26 mouse cellular contexts compared by ENCODE assay signal in genomic region chrX:139482083-139482482, GRCm38 (mm10). TPM values are rescaled to one million over a fixed set of nuclear protein-coding genes. Genes with fewer than 3 reads are reported as not detected.
DNase-seq lines count a peak whose midpoint lies in the region; ATAC-seq and TF ChIP-seq lines count a peak whose summit lies in the region.
"Had no signal": no experiment of that assay in that cellular context is flagged by ENCODE, and none has a peak within 500 bp of the region (broad histone marks: within the 10 kb centered on the region; RNA-seq: fewer than 3 reads in every experiment).

No protein-coding gene starts in this region.

- WGBS in intestine, embryonic 16.5 days = 41% methylated on average over 7 of the region's 7 CpGs
- 39% methylated on average over 7 of the region's 7 CpGs for WGBS in stomach, postnatal 0 days

- no peak overlapping the region for H3K4me2 ChIP-seq in intestine, embryonic 16.5 days (ENCODE audit: low read depth, low read length)
- H3K4me2 ChIP-seq in stomach, postnatal 0 days (replicated peaks; ENCODE audit: low read depth) = no peak overlapping the region
- H3K4me2 ChIP-seq: embryonic facial prominence, embryonic 12.5 days; embryonic facial prominence, embryonic 15.5 days; heart, embryonic 13.5 days; hindbrain, embryonic 12.5 days; hindbrain, embryonic 15.5 days had no signal

- H3K27me3 ChIP-seq in intestine, embryonic 16.5 days (replicated peaks; ENCODE audit: control insufficient read depth, insufficient read depth, low read length) = no peaks in the 10 kb centered on the region
- H3K27me3 ChIP-seq in stomach, postnatal 0 days (ENCODE audit: control insufficient read depth, insufficient read depth, low read length) = no peaks in the 10 kb centered on the region
- H3K27me3 ChIP-seq: CH12.LX; embryonic facial prominence, embryonic 12.5 days; hindbrain, embryonic 15.5 days had no signal

- no peak for TF ChIP-seq CTCF in stomach, postnatal 0 days (IDR thresholded peaks at IDR 0.05; ENCODE audit: low read depth)

- peak; percentile 7 for DNase-seq in urinary bladder, postnatal 14 days (ENCODE audit: low spot score)
- no peak for DNase-seq in urinary bladder, postnatal 10 days (ENCODE audit: low spot score)
- peak; percentile 3 for DNase-seq in induced T-regulatory cell, adult 2 months (ENCODE audit: low read depth)
- peak; percentile 21 for DNase-seq in stomach, postnatal 0 days (ENCODE audit: low spot score)
- DNase-seq in gastrocnemius, postnatal 14 days = no peak
- no peak for DNase-seq in kidney, postnatal 36 days
- no peak for DNase-seq in heart, postnatal 36 days
- DNase-seq: adrenal gland, adult 8-10 months; cerebellum, adult 11-12 months; cerebellum, adult 8-10 months; cerebellum, postnatal 10 days; cerebellum, postnatal 36 days; gastrocnemius, postnatal 36 days; heart, adult 2 months; heart, postnatal 14 days; kidney, adult 18-20 months had no signal

- ATAC-seq in intestine, embryonic 16.5 days = peak; percentile 59
- ATAC-seq in stomach, postnatal 0 days (ENCODE audit: low FRiP score, low TSS enrichment) = no peak
- ATAC-seq: forebrain, embryonic 14.5 days had no signal

- no peak overlapping the region for H3K4me3 ChIP-seq in intestine, embryonic 16.5 days (ENCODE audit: low read length)
- H3K4me3 ChIP-seq in stomach, postnatal 0 days (ENCODE audit: low read depth, low read length) = no peak overlapping the region
- H3K4me3 ChIP-seq: embryonic facial prominence, embryonic 12.5 days; embryonic facial prominence, embryonic 15.5 days; heart, adult 2 months; heart, embryonic 10.5 days; heart, embryonic 13.5 days; hindbrain, embryonic 12.5 days; hindbrain, embryonic 15.5 days had no signal

- H3K4me1 ChIP-seq in intestine, embryonic 16.5 days (ENCODE audit: control insufficient read depth, insufficient read depth, low read length) = no peaks in the 10 kb centered on the region
- H3K4me1 ChIP-seq in stomach, postnatal 0 days (replicated peaks; ENCODE audit: control insufficient read depth, insufficient read depth) = no peaks in the 10 kb centered on the region
- H3K4me1 ChIP-seq: embryonic facial prominence, embryonic 12.5 days; embryonic facial prominence, embryonic 15.5 days; heart, embryonic 10.5 days; heart, embryonic 13.5 days; hindbrain, embryonic 12.5 days; hindbrain, embryonic 15.5 days had no signal

- no peak overlapping the region for H3K9ac ChIP-seq in intestine, embryonic 16.5 days (ENCODE audit: low read depth, low read length)
- H3K9ac ChIP-seq in stomach, postnatal 0 days (ENCODE audit: low read length) = no peak overlapping the region
- H3K9ac ChIP-seq: embryonic facial prominence, embryonic 12.5 days; embryonic facial prominence, embryonic 15.5 days; heart, embryonic 13.5 days; hindbrain, embryonic 12.5 days; hindbrain, embryonic 15.5 days had no signal

- no peak overlapping the region for H3K27ac ChIP-seq in intestine, embryonic 16.5 days (ENCODE audit: low read length)
- H3K27ac ChIP-seq in stomach, postnatal 0 days (replicated peaks) = no peak overlapping the region
- H3K27ac ChIP-seq: embryonic facial prominence, embryonic 12.5 days; embryonic facial prominence, embryonic 15.5 days; heart, adult 2 months; heart, embryonic 10.5 days; heart, embryonic 13.5 days; hindbrain, embryonic 12.5 days; hindbrain, embryonic 15.5 days had no signal

- no peaks in the 10 kb centered on the region for H3K9me3 ChIP-seq in intestine, embryonic 16.5 days (ENCODE audit: control insufficient read depth, low read length)
- H3K9me3 ChIP-seq in stomach, postnatal 0 days (ENCODE audit: control insufficient read depth, low read length) = no peaks in the 10 kb centered on the region
- H3K9me3 ChIP-seq: embryonic facial prominence, embryonic 12.5 days; embryonic facial prominence, embryonic 15.5 days; G1E; heart, embryonic 10.5 days; heart, embryonic 13.5 days; hindbrain, embryonic 12.5 days; hindbrain, embryonic 15.5 days had no signal

- TF ChIP-seq EP300 in stomach, postnatal 0 days (optimal IDR thresholded peaks at IDR 0.05) = no peak

- intact Hi-C loops in gastrocnemius, postnatal 14 days (cut with DNase I; ENCODE audit: low total_unique reads) = no loop called here
- intact Hi-C loops in heart, postnatal 36 days (cut with DNase I) = no loop called here

- H3K36me3 ChIP-seq in intestine, embryonic 16.5 days (ENCODE audit: control insufficient read depth, insufficient read depth, low read length) = no peaks in the 10 kb centered on the region
- H3K36me3 ChIP-seq in stomach, postnatal 0 days (ENCODE audit: control insufficient read depth, insufficient read depth, low read length) = no peaks in the 10 kb centered on the region
- H3K36me3 ChIP-seq: embryonic facial prominence, embryonic 12.5 days; embryonic facial prominence, embryonic 15.5 days; G1E; heart, embryonic 10.5 days; heart, embryonic 13.5 days; hindbrain, embryonic 12.5 days; hindbrain, embryonic 15.5 days had no signal

RNA-seq across cellular contexts. Expression of gene D330045A20Rik, which starts 1.9 kb away (rescaled TPM):
- 3.2 and 3.3 TPM in 2 replicates for polyA plus RNA-seq in intestine, embryonic 16.5 days (2015; fragmentation: Nextera tagmentation; extraction: Ambion mirVana)
- 0.99 and 1.0 TPM in 2 replicates for polyA plus RNA-seq in stomach, postnatal 0 days (2015; fragmentation: Nextera tagmentation; extraction: Ambion mirVana)
- under 1 TPM; 0.07 to 0.16 TPM for total RNA-seq in gastrocnemius, postnatal 14 days (2021)
- total RNA-seq in heart, postnatal 36 days (2021) = under 1 TPM; 0.08 to 0.60 TPM
- total RNA-seq: CH12.LX; gastrocnemius, postnatal 36 days had no signal

Comparison
In these comparisons a context has a peak if more than half of its experiments do, and no peak if none do; other contexts are left out.
1. DNase-seq: peak in urinary bladder, postnatal 14 days (single experiment), induced T-regulatory cell, adult 2 months (single experiment) and stomach, postnatal 0 days (single experiment); none in urinary bladder, postnatal 10 days (single experiment), gastrocnemius, postnatal 14 days (single experiment), kidney, postnatal 36 days (0 of 2) and heart, postnatal 36 days (0 of 2).